Mouse (Mus musculus) heart, postnatal 0 days (tissue): ENCODE results near the gene Tiam1.

Source experiments
- CTCF ChIP-seq: IDR thresholded peaks from 2 replicates; pipeline ENCODE4 v1.5.1; 2016; ENCODE audit warnings: antibody characterized with exemption, control low read depth, low read depth
- EP300 ChIP-seq: IDR thresholded peaks from 2 replicates; pipeline ENCODE4 v1.6.1; 2016; ENCODE audit warnings: antibody characterized with exemption, low read depth

DNA sequence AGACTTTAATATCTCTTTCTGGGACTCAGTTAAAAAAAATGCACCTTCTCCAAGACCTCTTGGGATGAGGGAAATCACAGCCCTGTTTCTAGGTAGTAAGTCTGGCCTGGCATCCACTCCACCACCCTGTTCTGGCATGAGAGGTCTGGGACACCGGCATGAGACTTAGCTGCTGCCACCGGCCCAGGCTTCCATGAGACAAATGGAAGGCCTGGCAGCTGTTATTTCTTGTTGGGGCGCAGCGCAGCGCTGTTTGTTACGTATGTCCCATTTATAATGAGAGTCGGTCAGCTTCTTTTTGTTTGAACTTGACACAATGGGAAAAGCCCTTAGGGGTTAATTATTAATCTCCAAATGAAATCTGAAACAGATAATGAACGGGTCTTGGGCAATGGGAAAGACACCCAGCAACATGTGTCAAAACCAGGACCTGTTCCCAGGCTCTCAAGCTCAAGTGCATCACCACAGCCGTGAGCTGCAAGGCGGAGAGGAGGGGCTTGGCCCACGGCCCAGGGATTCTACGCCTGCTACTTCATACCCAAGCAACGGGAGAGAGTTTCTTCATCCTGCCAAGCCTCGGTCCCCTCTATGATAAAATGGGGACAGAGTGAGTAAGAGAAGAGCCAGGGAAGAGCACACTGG lies 219.2 kb downstream of the Tiam1 start:
- TF ChIP-seq CTCF (no peak), EP300 (no peak)
